Mouse (Mus musculus): ENCODE measurements at regions not wholly inside any gene's neighbourhood (a gene's known extent, or its start where the extent isn't known, plus 50 kb on each side); places are given as distances from the start of the nearest gene placed in this dataset.

GRCm38 (mm10) chr3:148659024-148659423 lies 331.3 kb downstream of the Adgrl2 start:
- no peak for DNase-seq (ENCODE audit: low spot score in 2 of 2)

DNA sequence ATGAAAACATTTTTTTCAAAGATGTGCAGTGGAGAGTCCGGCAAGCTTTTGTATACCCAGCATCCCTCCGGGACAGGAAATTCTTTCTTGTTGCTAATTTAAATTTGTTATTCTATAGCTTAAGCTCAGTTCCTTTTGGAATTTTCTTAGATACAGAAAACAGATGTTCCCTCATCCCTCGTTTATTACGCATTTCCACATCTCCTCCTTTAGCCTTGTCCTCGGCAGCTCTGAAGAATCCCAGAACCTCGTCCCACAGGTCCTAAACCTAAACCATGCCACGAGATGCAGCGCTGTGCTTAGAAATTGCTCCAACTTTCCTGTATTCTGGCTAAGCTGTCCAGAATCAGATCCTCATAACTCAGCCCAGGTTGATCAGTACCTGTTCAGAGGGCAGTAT lies 332.0 kb downstream of the Adgrl2 start:
- DNase-seq (ENCODE audit: low spot score in 2 of 2): no peak

DNA sequence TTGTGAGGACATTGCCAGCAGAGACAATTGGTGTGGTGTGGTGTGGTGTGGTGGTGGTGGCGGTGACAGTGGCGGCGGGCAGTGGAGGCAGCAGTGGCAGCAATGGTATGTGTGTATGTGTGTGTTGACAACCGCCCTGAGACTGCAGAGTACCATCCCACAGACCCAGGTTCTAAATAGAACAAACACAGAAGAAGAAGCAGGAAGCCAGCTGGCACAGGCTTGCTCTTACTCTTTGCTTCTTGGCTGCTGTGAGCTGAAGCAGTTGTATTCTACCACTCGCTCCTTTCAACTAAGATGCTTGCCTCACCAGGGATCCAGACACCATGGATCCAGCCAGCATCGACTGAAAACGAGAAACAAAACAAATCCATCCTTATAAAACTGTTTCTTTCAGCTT lies 334.2 kb downstream of the Adgrl2 start:
- no peak for DNase-seq (ENCODE audit: low spot score in 2 of 2)

DNA sequence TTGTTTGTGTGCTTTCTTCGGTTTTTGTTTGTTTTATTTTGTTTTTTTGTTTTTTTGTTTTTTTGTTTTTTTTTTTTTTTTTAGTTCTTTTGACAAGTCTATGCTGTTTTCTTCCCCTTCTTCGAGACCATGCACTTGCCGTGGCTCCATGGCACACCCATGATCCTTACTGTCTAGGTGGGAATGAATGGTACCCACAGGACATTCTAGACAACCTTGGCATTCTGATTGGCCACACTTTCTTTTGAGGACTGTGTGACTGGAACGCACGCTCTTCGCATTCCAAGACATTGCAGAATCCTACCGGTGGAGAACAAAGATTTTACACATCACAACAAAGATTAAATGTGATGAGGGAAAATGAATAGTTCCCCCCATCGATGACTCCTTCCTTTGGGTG lies 340.1 kb downstream of the Adgrl2 start:
- DNase-seq (ENCODE audit: low spot score in 2 of 2): no peak

- DNase-seq (ENCODE audit: low spot score in 2 of 2): no peak
These were observed 345.4 kb downstream of the Adgrl2 start for GRCm38 (mm10) chr3:148644924-148645323.

DNA sequence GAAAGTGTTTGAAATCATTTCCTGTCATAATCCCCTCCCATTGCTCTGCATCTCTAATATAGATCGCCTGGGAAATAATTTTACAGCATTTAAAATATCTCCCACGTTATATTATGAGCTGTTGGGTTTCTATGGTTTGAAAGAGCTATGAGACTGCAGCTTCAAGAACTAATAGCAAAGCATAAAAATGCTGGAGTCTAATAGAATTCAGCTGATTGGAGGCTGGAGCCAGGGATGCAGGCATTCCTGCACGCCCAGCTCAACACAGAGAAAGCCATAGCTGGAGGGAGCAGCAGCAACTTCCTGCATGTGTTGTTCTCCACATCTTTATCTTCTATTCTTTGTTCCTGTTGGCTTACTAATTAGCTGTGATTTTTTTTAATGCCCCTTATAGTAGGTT lies 348.8 kb downstream of the Adgrl2 start:
- DNase-seq (ENCODE audit: low spot score in 2 of 2): no peak

- no peak for DNase-seq (ENCODE audit: low spot score in 2 of 2)
These were observed 349.7 kb downstream of the Adgrl2 start for GRCm38 (mm10) chr3:148640680-148641101.

GRCm38 (mm10) chr3:148635101-148635500 lies 355.3 kb downstream of the Adgrl2 start:
- DNase-seq (ENCODE audit: low spot score in 2 of 2): no peak

DNA sequence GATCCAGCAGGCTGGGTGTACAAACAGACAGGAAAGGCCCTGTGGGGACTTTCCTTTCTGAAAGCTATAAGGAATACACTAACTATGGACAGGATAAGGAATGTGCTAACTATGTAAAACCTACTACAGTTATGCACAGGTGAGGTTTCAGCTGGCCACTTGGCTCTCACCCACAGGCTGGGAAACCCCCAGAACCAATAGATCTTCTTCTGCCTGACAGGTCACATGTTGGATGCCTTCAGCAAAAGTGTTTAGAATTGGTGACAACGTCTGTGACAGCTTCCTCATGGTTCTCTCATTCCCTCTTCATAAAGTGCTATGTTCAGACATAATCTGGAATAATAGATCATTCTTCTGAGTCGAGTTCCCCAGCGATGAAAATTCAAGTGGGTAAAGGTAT lies 356.0 kb downstream of the Adgrl2 start:
- DNase-seq (ENCODE audit: low spot score in 2 of 2): no peak

DNA sequence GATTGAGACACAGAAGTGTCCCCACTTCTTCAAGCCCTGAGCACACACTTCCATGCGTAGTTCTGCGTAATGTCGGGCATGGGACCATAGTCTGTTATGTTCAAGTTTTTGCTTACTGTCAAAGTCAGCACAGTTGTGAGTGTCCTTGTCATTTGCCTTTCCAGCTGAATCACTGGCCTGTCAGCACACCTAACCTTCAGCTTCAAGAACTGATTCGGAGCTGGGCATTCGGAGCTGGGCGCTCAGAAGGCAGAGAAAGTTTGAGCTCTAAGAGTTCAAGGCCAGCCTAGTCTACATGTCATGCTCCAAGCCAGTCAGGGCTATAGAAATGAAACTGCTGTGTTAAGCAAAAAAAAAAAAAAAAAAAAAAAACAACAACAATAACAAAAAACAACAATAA lies 357.1 kb downstream of the Adgrl2 start:
- DNase-seq (ENCODE audit: low spot score in 2 of 2): no peak

- no peak for DNase-seq (ENCODE audit: low spot score in 2 of 2)
These were observed 357.9 kb downstream of the Adgrl2 start for GRCm38 (mm10) chr3:148632449-148632848.

DNA sequence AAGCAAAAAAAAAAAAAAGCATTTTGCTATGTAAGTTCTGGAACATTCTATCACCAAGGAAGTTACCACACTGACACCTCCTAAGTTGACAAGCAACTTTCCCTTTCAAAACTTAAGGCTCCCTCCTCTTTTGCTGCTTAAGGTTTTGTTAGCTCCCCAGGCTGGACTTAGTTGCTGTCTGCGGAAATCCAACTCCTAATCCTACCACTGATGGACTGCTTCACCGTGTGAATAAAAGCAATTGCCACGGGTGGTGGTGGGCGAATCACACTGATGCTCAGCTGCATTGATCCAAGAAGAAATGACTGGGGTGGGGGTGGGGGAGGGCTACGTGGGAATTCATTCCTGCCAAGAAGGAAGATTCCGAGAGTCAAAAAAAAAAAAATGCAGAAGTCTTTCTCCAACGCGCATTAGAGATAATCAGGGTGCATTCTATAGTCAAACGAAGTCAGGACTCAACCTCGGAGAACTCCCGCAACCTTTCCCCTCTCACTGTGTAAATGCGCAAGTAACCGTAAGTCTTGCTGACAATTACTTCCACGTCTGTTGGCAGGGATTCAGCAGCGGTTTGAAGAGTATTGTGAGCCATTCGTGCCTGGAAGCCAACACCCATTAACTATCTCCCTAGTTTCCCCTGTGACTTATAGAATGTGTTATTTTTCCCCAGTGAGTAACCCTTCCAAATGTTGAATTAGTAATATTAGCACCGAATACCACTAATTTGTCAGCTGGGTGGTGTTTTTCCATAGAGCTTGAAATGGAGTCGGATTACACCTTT lies 358.8 kb downstream of the Adgrl2 start:
- DNase-seq (ENCODE audit: low spot score in 2 of 2): no peak

DNA sequence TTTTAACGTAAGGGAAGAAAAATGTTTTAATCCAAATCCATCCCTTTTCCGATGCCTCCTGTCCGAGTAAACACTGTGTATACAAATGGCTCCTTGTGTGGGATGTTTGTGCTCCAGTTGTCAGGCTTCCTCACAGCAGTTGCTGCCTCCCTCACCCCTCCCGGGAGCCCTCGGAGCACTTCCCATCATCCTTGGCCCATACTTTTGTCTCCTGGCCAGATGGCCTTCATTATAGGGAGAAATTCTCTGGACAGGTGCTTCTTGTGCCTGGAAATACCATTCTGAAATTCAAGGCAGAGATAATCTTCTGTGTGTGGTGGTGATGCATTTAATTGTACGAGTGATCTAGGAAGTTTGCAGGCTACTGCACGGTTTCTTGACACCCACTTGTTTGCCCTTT lies 359.5 kb downstream of the Adgrl2 start:
- DNase-seq (ENCODE audit: low spot score in 2 of 2): no peak

DNA sequence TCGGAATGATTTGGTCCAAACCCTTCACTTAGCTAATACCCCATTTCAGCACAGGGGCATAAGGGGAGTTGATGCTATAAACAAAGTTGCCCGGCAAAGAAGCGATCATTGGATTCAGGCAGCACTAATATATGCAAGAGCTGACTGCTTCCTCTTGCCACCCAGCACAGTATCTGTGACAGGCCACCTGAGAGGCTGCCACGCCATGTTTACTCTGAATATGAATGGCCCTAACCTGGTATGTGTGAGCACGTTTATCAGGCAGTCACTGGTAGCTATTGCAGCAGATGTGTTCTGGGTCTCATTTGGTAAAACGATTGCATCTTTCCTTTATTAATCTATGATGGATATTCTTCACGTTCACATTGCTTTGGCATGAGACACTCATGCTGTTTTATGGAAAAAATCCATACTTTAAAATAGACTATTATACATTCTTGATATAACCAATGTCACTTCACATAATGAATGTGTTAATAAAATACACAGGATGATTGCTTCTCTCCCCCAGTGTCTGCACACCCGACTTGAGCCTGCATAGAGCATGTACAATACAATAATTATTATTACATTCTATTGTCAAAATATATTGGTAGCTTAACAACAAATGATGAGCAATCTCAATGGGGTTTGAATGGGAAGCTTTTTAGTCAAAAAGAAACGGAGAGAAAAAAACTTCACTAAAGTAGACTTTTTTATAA lies 375.2 kb downstream of the Adgrl2 start:
- no peak for DNase-seq (ENCODE audit: low spot score in 2 of 2)

DNA sequence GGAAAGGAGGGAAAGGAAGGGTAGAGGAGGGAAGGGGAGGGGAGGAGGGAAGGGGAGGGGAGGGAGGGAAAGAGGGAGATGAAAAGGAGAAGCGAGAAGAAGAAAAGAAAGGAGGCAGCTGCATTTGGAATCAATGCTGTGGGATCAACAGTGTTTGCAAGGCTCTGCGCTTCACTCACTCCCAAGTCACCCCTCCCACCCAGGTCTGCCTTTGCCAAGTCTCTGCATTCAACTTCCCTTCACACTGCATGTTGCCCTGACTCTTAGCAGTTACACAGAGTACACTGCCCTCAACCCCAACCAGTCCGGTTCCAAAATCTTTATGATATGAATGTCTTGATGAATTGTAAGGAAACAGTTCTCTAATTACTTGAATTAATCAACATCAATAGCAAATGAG lies 376.9 kb downstream of the Adgrl2 start:
- no peak for DNase-seq (ENCODE audit: low spot score in 2 of 2)

- DNase-seq (ENCODE audit: low spot score in 2 of 2): no peak
These were observed 387.1 kb downstream of the Adgrl2 start for GRCm38 (mm10) chr3:148603276-148603675.

DNA sequence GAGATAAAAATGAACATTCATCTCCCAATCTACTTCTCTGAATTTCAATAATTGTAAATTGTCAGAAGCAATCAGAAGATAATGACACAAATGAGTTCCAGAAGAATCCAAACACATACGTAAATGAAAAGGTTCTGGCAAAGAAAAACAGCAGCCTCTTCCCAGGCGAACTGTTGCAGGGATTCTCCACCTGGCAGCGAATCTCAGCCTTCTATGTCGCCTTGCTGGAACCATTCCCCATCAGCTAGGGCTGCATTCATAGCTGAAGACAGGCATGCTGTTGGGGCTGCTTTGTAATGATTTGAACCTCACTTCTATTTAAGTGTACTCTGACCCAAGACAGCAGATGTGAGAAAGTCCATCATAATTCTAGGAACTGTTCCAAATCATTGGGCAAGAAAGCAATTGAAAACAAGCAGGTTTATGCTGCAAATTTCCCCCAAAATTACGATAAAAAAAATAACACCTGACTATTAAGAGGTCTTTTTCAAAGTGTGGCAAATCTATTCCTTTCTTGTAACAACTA lies 387.6 kb downstream of the Adgrl2 start:
- DNase-seq (ENCODE audit: low spot score in 2 of 2): no peak

DNA sequence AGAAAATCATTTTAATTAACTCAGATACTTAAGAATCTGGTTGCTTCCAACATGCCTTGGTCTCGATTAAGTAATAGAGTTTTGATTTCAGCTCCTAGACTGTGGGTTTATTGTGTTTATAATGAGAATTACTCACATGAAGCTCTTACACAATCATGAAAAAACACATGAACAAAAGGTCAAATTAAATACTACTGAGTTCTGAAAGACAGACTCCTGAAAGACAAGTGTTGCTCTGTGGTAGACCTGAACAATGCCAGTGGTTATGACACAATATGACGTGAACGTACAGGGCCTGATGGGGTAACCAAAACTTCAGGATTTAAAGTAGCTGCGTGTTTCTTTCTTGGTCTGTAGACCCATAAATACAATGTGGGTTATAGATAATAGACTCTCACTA lies 394.8 kb downstream of the Adgrl2 start:
- no peak for DNase-seq (ENCODE audit: low spot score in 2 of 2)

- DNase-seq (ENCODE audit: low spot score in 2 of 2): no peak
These were observed 400.8 kb downstream of the Adgrl2 start for GRCm38 (mm10) chr3:148589556-148589955.

DNA sequence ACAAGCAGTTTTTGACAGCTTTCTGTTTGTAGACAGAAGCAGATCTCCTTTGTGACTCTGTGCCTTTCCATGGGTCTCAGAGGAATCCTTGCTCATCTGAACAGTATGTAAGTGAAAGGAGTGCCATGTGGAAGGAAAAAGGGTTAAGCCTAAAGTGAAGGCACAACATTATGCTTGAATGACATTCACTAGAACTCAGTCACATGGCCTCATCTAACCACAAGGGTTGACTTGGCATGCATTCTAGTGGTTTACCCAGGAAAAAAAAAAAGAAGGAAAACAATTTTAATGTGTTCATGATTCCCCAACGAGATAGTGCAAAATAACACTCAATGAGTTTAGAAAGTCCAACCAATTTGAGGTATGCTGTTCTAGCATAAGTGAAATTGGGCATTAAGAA lies 414.6 kb downstream of the Adgrl2 start:
- DNase-seq (ENCODE audit: low spot score in 2 of 2): no peak

- no peak for DNase-seq (ENCODE audit: low spot score in 2 of 2)
These were observed 417.9 kb downstream of the Adgrl2 start for GRCm38 (mm10) chr3:148572493-148572892.

GRCm38 (mm10) chr3:148564716-148565115 lies 425.6 kb downstream of the Adgrl2 start:
- no peak for DNase-seq (ENCODE audit: low spot score in 2 of 2)

DNA sequence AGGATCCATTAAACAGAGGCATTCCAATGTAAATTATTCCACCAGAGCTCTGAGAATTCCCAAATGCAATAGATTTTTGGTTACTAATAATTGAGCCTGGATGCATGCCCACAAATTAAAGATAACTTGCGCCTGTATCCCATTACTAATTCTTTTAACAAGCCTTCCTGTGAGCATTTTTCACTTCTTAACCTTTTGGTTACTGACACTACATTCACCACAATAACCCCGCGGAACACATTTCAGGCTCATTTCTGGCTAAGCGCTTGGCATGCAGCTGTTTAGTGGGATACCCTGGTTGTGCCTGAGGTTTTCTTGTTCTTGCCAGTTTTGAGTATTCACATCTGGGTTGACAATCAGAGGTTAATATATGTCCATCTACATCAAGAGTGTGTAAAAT lies 429.1 kb downstream of the Adgrl2 start:
- no peak for DNase-seq (ENCODE audit: low spot score in 2 of 2)
